Mouse (Mus musculus) 416B (cell line): ENCODE results near the gene Prss16.

Experiments used
- DNase-seq: peaks from one replicate; pipeline ENCODE4 v3.0.0; 2011; ENCODE audit warnings: low read depth

The Prss16 gene

GRCm38 (mm10) chr13:22036149-22036956, 26.8 kb upstream of the Prss16 start:
- DNase-seq = peak; percentile 90

GRCm38 (mm10) chr13:22035267-22036148, 26.0 kb upstream of the Prss16 start, which contains the start of the genes Hist1h2ah and Hist1h2bk:
Hist1h2ah (minus strand) TSS chr13:22035568.
Hist1h2bk (plus strand) TSS chr13:22035870.
- DNase-seq = peak; percentile 100

- DNase-seq = peak; percentile 89
Observed at GRCm38 (mm10) chr13:22034443-22035266, 25.1 kb upstream of the Prss16 start.

- DNase-seq = peak; percentile 82
Observed at GRCm38 (mm10) chr13:22033741-22034442, 24.4 kb upstream of the Prss16 start.

GRCm38 (mm10) chr13:22030493-22030892, 21.0 kb upstream of the Prss16 start:
- peak; percentile 79 for DNase-seq

GRCm38 (mm10) chr13:22029928-22030327, 20.4 kb upstream of the Prss16 start:
- peak; percentile 89 for DNase-seq

GRCm38 (mm10) chr13:22028673-22029460, 19.3 kb upstream of the Prss16 start:
- DNase-seq = peak; percentile 98

GRCm38 (mm10) chr13:22026058-22027031, 16.8 kb upstream of the Prss16 start:
- DNase-seq = peak; percentile 90

GRCm38 (mm10) chr13:22022241-22022640, 12.7 kb upstream of the Prss16 start:
- DNase-seq = peak; percentile 97

- DNase-seq = peak; percentile 74
Observed at GRCm38 (mm10) chr13:22021581-22021980, 12.0 kb upstream of the Prss16 start.

- DNase-seq = peak; percentile 88
Observed at GRCm38 (mm10) chr13:22020901-22021339, 11.4 kb upstream of the Prss16 start.

GRCm38 (mm10) chr13:22019934-22020835, 10.6 kb upstream of the Prss16 start:
- no peak for DNase-seq

- peak; percentile 95 for DNase-seq
Observed at GRCm38 (mm10) chr13:22015479-22016450, 6.2 kb upstream of the Prss16 start.

GRCm38 (mm10) chr13:22014411-22014845, 4.9 kb upstream of the Prss16 start:
- DNase-seq = no peak

- DNase-seq = no peak
Observed at GRCm38 (mm10) chr13:22013716-22014115, 4.2 kb upstream of the Prss16 start.

- DNase-seq = no peak
Observed at GRCm38 (mm10) chr13:22008707-22009106, 835 bp downstream of the Prss16 start.

- no peak for DNase-seq
Observed at GRCm38 (mm10) chr13:22007872-22008271, 1.7 kb downstream of the Prss16 start.
